Mouse (Mus musculus): ENCODE data around the gene Reck.

GRCm38 (mm10) chr4:43988976-43989375, 113.6 kb downstream of the Reck start:
- TF ChIP-seq CTCF (IDR thresholded peaks at IDR 0.05; ENCODE audit: low read depth) (no peak), EP300 (optimal IDR thresholded peaks at IDR 0.05) (no peak)

Measured in stomach, postnatal 0 days (tissue).